Mouse (Mus musculus): ENCODE results near the gene BC030867. TPM values are rescaled to one million over a fixed set of nuclear protein-coding genes. Genes with fewer than 3 reads are reported as not detected.
A peak's percentile ranks its signal among the peaks of the same experiment; 100 is the strongest.

BC030867 gene
- 6.8 TPM for polyA plus RNA-seq (2021)

GRCm38 (mm10) chr11:102248630-102249230 lies at the start of gene BC030867:
BC030867 (plus strand) TSS chr11:102248882.
- ChIA-PET CTCF (interaction anchor here (0.7 to 3.1 kb wide), 11 partner anchors 9 to 197 kb away, joined by 3 to 15 read pairs (median 4); partner anchors contain the start of gene Hdac5), POLR2A (interaction anchor here (0.5 to 0.7 kb wide), 2 partner anchors 87 to 187 kb away, joined by 3 to 5 read pairs; no protein-coding TSS in a partner anchor)
- in situ Hi-C loops (cut with MboI; ENCODE audit: low pct_unique_long_range_greater_than_20kb) = no loop called here
- TF ChIP-seq CTCF (IDR thresholded peaks at IDR 0.05) = peak; percentile 90
- DNase-seq (ENCODE audit: low read depth, low spot score) (peak; percentile 66), ATAC-seq (no peak)
- H3K27me3 ChIP-seq = no peaks in the 10 kb centered on the region

- no peak for TF ChIP-seq CTCF (IDR thresholded peaks at IDR 0.05)
- ChIA-PET POLR2A (no interaction called here), CTCF (no interaction called here)
- DNase-seq (ENCODE audit: low read depth, low spot score) (no peak), ATAC-seq (no peak)
- in situ Hi-C loops (cut with MboI; ENCODE audit: low pct_unique_long_range_greater_than_20kb) = no loop called here
- no peaks in the 10 kb centered on the region for H3K27me3 ChIP-seq
Measured at GRCm38 (mm10) chr11:102199856-102200255, 48.8 kb upstream of the BC030867 start.

- H3K27me3 ChIP-seq = no peaks in the 10 kb centered on the region
- DNase-seq (ENCODE audit: low read depth, low spot score) (no peak), ATAC-seq (peak; percentile 70)
- CTCF ChIA-PET = no interaction called here
- POLR2A ChIA-PET = no interaction called here
- no peak for TF ChIP-seq CTCF (IDR thresholded peaks at IDR 0.05)
- in situ Hi-C loops (cut with MboI; ENCODE audit: low pct_unique_long_range_greater_than_20kb) = no loop called here
Measured at GRCm38 (mm10) chr11:102201408-102201821, 47.3 kb upstream of the BC030867 start.

- no peak for ATAC-seq
- TF ChIP-seq CTCF (IDR thresholded peaks at IDR 0.05) = no peak
- no peaks in the 10 kb centered on the region for H3K27me3 ChIP-seq
- no peak for DNase-seq (ENCODE audit: low read depth, low spot score)
- in situ Hi-C loops (cut with MboI; ENCODE audit: low pct_unique_long_range_greater_than_20kb) = no loop called here
- ChIA-PET CTCF (interaction anchor here (1.6 kb wide), 1 partner anchor 16 kb away, joined by 4 read pairs; no protein-coding TSS in a partner anchor), POLR2A (interaction anchor here (0.5 to 0.9 kb wide), 2 partner anchors 10 to 77 kb away, joined by 3 read pairs; no protein-coding TSS in a partner anchor)
Measured at GRCm38 (mm10) chr11:102206481-102206880, 42.2 kb upstream of the BC030867 start.

GRCm38 (mm10) chr11:102207825-102208777 lies 40.6 kb upstream of the BC030867 start:
- ChIA-PET CTCF (no interaction called here), POLR2A (interaction anchor here (0.9 kb wide), 1 partner anchor 22 kb away, joined by 4 read pairs; the partner anchor contains the start of gene Hdac5)
- no peak for ATAC-seq
- in situ Hi-C loops (cut with MboI; ENCODE audit: low pct_unique_long_range_greater_than_20kb) = no loop called here
- no peak for TF ChIP-seq CTCF (IDR thresholded peaks at IDR 0.05)
- DNase-seq (ENCODE audit: low read depth, low spot score) = no peak
- H3K27me3 ChIP-seq = no peaks in the 10 kb centered on the region

GRCm38 (mm10) chr11:102208846-102209245 lies 39.8 kb upstream of the BC030867 start:
- TF ChIP-seq CTCF (IDR thresholded peaks at IDR 0.05) = no peak

GRCm38 (mm10) chr11:102209742-102210141 lies 38.9 kb upstream of the BC030867 start:
- POLR2A ChIA-PET = no interaction called here
- no peak for TF ChIP-seq CTCF (IDR thresholded peaks at IDR 0.05)
- no peak for DNase-seq (ENCODE audit: low read depth, low spot score)

More at GRCm38 (mm10) chr11:102208846-102209245, 39.8 kb upstream of the BC030867 start:
- ATAC-seq = no peak
- ChIA-PET POLR2A (interaction anchor here (0.6 to 0.9 kb wide), 2 partner anchors 18 to 21 kb away, joined by 4 read pairs; partner anchors contain the start of gene Hdac5), CTCF (no interaction called here)
- H3K27me3 ChIP-seq = no peaks in the 10 kb centered on the region
- DNase-seq (ENCODE audit: low read depth, low spot score) = no peak
- in situ Hi-C loops (cut with MboI; ENCODE audit: low pct_unique_long_range_greater_than_20kb) = no loop called here

GRCm38 (mm10) chr11:102210185-102210584 lies 38.5 kb upstream of the BC030867 start:
- no peaks in the 10 kb centered on the region for H3K27me3 ChIP-seq
- POLR2A ChIA-PET = interaction anchor here (0.9 kb wide), 1 partner anchor 11 kb away, joined by 3 read pairs; no protein-coding TSS in a partner anchor
- CTCF ChIA-PET = interaction anchor here (1.6 kb wide), 1 partner anchor 12 kb away, joined by 3 read pairs; no protein-coding TSS in a partner anchor
- ATAC-seq = no peak
- DNase-seq (ENCODE audit: low read depth, low spot score) = no peak
- no peak for TF ChIP-seq CTCF (IDR thresholded peaks at IDR 0.05)
- in situ Hi-C loops (cut with MboI; ENCODE audit: low pct_unique_long_range_greater_than_20kb) = no loop called here

More at GRCm38 (mm10) chr11:102209742-102210141, 38.9 kb upstream of the BC030867 start:
- CTCF ChIA-PET = interaction anchor here (1.6 kb wide), 1 partner anchor 12 kb away, joined by 3 read pairs; no protein-coding TSS in a partner anchor
- in situ Hi-C loops (cut with MboI; ENCODE audit: low pct_unique_long_range_greater_than_20kb) = no loop called here
- H3K27me3 ChIP-seq = no peaks in the 10 kb centered on the region
- ATAC-seq = no peak

- ChIA-PET POLR2A (interaction anchor here (0.9 kb wide), 1 partner anchor 10 kb away, joined by 3 read pairs; no protein-coding TSS in a partner anchor), CTCF (interaction anchor here (1.6 kb wide), 1 partner anchor 13 kb away, joined by 3 read pairs; no protein-coding TSS in a partner anchor)
- no peak for ATAC-seq
- in situ Hi-C loops (cut with MboI; ENCODE audit: low pct_unique_long_range_greater_than_20kb) = no loop called here
- DNase-seq (ENCODE audit: low read depth, low spot score) = no peak
- H3K27me3 ChIP-seq = no peaks in the 10 kb centered on the region
- TF ChIP-seq CTCF (IDR thresholded peaks at IDR 0.05) = no peak
Measured at GRCm38 (mm10) chr11:102211011-102211410, 37.7 kb upstream of the BC030867 start.

- POLR2A ChIA-PET = no interaction called here
- DNase-seq (ENCODE audit: low read depth, low spot score) = no peak
Measured at GRCm38 (mm10) chr11:102211936-102212341, 36.7 kb upstream of the BC030867 start.

More at GRCm38 (mm10) chr11:102211936-102212341, 36.7 kb upstream of the BC030867 start:
- CTCF ChIA-PET = no interaction called here
- no peaks in the 10 kb centered on the region for H3K27me3 ChIP-seq
- ATAC-seq = no peak
- in situ Hi-C loops (cut with MboI; ENCODE audit: low pct_unique_long_range_greater_than_20kb) = no loop called here
- TF ChIP-seq CTCF (IDR thresholded peaks at IDR 0.05) = no peak
